Mouse (Mus musculus): ENCODE data around the gene 4933414I15Rik. TPM values are rescaled to one million over a fixed set of nuclear protein-coding genes. Genes with fewer than 3 reads are reported as not detected.
A peak's percentile ranks its signal among the peaks of the same experiment; 100 is the strongest.

Gene 4933414I15Rik
- polyA plus RNA-seq, 1 experiment from 2014 or later = not detected

DNA sequence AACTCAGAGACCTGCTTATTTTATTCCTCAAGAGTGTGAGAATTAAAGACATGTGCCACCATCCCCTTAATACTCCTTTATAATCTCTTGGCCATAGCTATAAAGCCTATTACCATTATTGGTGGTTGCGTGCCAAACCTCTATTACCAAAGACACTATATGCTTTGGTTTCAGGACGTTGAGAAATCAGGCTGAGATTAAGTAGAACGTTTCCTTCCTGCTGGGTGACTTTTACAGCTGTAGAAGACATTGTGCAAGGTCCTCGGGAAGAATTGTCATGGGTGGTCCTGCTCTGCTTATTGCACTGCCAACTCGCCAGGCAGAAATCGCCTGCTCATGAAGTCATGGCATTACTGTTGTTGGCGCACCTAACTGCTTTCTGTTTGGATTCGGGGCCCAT, 5.1 kb downstream of the 4933414I15Rik start:
- Histone ChIP-seq H3K4me3 (ENCODE audit: low read length) (no peak overlapping the region), H3K9ac (ENCODE audit: low read depth, low read length) (no peak overlapping the region), H3K4me2 (ENCODE audit: low read length) (no peak overlapping the region), H3K9me3 (ENCODE audit: control insufficient read depth, low read length) (no peaks in the 10 kb centered on the region), H3K4me1 (ENCODE audit: control insufficient read depth, insufficient read depth, low read depth, low read length) (no peaks in the 10 kb centered on the region), H3K27ac (ENCODE audit: low read depth, low read length) (no peak overlapping the region), H3K36me3 (ENCODE audit: control insufficient read depth, insufficient read depth, low read length) (no peaks in the 10 kb centered on the region), H3K27me3 (replicated peaks; ENCODE audit: control insufficient read depth, insufficient read depth, low read length) (no peaks in the 10 kb centered on the region)
- no peak for ATAC-seq
- WGBS = 82% methylated on average over 8 of the region's 8 CpGs

DNA sequence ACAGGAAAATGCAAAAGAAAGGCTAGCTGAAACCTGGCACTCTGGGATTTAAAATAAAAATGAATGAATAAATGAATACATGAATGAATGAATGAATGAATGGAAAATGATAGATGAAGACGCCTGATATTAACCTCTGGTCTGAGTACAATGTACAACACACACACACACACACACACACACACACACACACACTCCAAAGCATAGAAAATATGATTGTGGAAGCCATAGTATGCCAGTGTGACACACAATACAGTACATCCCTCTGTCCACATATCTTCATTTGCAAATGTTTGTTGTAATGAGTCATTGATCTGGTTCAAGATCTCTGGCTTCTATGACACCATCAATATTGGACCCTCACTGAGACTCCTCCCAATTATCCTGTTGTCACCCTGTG, 11.5 kb downstream of the 4933414I15Rik start:
- no peak overlapping the region; the same call in 1 of the 2 replicates for H3K4me3 ChIP-seq (ENCODE audit: low read length)
- H3K4me1 ChIP-seq (ENCODE audit: control insufficient read depth, insufficient read depth, low read depth, low read length) = peaks cover 5% of the 10 kb centered on the region
- WGBS = 64% methylated on average over 1 of the region's 1 CpGs
- peak; percentile 43 for ATAC-seq
- H3K9me3 ChIP-seq (ENCODE audit: control insufficient read depth, low read length) = no peaks in the 10 kb centered on the region
- H3K27ac ChIP-seq (ENCODE audit: low read depth, low read length) = peak overlapping the region; percentile 64
- H3K27me3 ChIP-seq (replicated peaks; ENCODE audit: control insufficient read depth, insufficient read depth, low read length) = no peaks in the 10 kb centered on the region
- peak overlapping the region; percentile 88 for H3K4me2 ChIP-seq (ENCODE audit: low read length)
- H3K36me3 ChIP-seq (ENCODE audit: control insufficient read depth, insufficient read depth, low read length) = no peaks in the 10 kb centered on the region
- no peak overlapping the region for H3K9ac ChIP-seq (ENCODE audit: low read depth, low read length)

DNA sequence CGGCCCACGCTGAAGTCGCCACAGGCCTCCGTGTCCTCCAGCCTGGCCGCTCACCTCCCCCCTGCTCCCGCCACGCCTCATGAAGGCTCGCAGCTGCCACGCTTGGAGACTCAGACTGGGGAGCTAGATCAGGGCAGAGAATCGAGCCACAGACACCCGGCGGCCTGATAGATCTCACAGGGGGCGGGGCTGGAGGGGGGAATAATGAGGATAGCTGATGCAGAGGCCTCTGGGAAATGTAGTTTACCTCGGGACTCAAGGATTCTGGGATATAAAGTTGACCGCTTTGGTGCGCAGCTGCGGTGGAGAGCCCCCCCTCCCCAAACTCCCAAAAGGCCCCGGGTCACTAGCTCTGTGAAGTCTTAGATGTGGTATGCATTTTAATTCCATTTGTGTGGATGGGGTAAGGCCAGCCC, 12.1 kb downstream of the 4933414I15Rik start, which contains the start of gene Zfp354b:
TSS of gene Zfp354b (minus strand) at position 183 of the 416 bp plus-strand sequence.
- peak within 1 kb of the TSS; percentile 60 for H3K4me3 ChIP-seq (ENCODE audit: low read length)
- H3K9ac ChIP-seq (ENCODE audit: low read depth, low read length) = peak within 1 kb of the TSS; percentile 76
- peak within 1 kb of the TSS; percentile 88 for H3K4me2 ChIP-seq (ENCODE audit: low read length)
- ATAC-seq = peak; percentile 96
- no peaks in the 10 kb centered on the region for H3K27me3 ChIP-seq (replicated peaks; ENCODE audit: control insufficient read depth, insufficient read depth, low read length)
- H3K27ac ChIP-seq (ENCODE audit: low read depth, low read length) = peak within 1 kb of the TSS; percentile 86
- 0% methylated on average over 18 of the region's 18 CpGs for WGBS
- no peaks in the 10 kb centered on the region for H3K9me3 ChIP-seq (ENCODE audit: control insufficient read depth, low read length)
- no peaks in the 10 kb centered on the region for H3K36me3 ChIP-seq (ENCODE audit: control insufficient read depth, insufficient read depth, low read length)
- H3K4me1 ChIP-seq (ENCODE audit: control insufficient read depth, insufficient read depth, low read depth, low read length) = peaks cover 5% of the 10 kb centered on the region

DNA sequence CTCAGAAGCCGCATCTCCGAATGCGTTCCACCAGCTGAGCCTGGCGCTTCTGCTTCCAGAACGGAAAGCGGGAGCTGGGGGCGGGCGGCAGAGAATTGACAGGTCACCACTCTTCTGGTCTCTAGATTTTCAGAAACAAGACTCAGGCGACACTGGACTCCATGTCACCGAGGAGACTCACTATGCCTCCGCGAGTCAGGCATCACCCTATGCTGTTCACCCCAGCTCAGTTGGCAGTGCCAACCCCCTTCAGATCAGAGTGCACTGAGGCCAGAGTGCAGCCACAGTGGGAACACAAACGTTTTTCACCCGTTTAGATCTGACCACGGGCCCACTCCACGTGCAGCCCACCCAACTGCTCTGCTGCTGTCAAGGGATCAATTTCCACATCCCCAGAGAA, 12.5 kb downstream of the 4933414I15Rik start:
- WGBS = 2% methylated on average over 16 of the region's 16 CpGs
- Histone ChIP-seq H3K27ac (ENCODE audit: low read depth, low read length) (peak overlapping the region; percentile 86), H3K4me2 (ENCODE audit: low read length) (peak overlapping the region; percentile 88), H3K4me3 (ENCODE audit: low read length) (peak overlapping the region; percentile 60), H3K36me3 (ENCODE audit: control insufficient read depth, insufficient read depth, low read length) (no peaks in the 10 kb centered on the region), H3K9ac (ENCODE audit: low read depth, low read length) (peak overlapping the region; percentile 76), H3K9me3 (ENCODE audit: control insufficient read depth, low read length) (no peaks in the 10 kb centered on the region), H3K4me1 (ENCODE audit: control insufficient read depth, insufficient read depth, low read depth, low read length) (peaks cover 5% of the 10 kb centered on the region), H3K27me3 (replicated peaks; ENCODE audit: control insufficient read depth, insufficient read depth, low read length) (no peaks in the 10 kb centered on the region)
- peak; percentile 72 for ATAC-seq

DNA sequence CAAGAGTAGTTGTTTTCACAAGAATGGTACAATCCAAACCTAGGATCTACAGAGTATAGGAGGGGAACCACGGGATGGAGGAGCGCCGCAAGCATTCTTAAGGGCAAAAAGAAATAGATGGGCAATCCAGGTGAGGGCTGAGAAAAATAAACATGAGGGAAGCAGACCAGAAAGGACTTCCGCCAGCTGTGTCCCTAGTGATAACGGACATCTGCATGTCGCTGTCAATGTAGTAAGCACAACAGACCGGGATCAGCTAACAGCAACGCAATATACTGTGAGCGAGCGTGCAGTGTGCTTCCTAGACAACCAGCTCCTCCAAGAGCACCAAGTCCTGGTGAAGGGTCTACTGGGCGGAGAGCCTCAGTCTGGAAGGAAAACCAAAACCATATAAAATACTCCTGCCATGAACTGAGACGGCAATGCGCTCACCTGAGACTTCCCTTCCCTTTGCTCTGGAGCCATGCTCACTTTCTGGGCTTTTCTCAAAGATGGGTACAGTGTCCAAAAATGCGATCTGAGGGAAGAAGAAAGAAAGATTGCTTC, 13.0 kb downstream of the 4933414I15Rik start:
- H3K36me3 ChIP-seq (ENCODE audit: control insufficient read depth, insufficient read depth, low read length) = no peaks in the 10 kb centered on the region
- H3K27me3 ChIP-seq (replicated peaks; ENCODE audit: control insufficient read depth, insufficient read depth, low read length) = no peaks in the 10 kb centered on the region
- peak overlapping the region; percentile 88 for H3K4me2 ChIP-seq (ENCODE audit: low read length)
- peaks cover 5% of the 10 kb centered on the region for H3K4me1 ChIP-seq (ENCODE audit: control insufficient read depth, insufficient read depth, low read depth, low read length)
- H3K9me3 ChIP-seq (ENCODE audit: control insufficient read depth, low read length) = no peaks in the 10 kb centered on the region
- 19% methylated on average over 14 of the region's 14 CpGs for WGBS
- no peak for ATAC-seq
- peak overlapping the region; percentile 60 for H3K4me3 ChIP-seq (ENCODE audit: low read length)
- peak overlapping the region; percentile 86 for H3K27ac ChIP-seq (ENCODE audit: low read depth, low read length)
- H3K9ac ChIP-seq (ENCODE audit: low read depth, low read length) = peak overlapping the region; percentile 76

DNA sequence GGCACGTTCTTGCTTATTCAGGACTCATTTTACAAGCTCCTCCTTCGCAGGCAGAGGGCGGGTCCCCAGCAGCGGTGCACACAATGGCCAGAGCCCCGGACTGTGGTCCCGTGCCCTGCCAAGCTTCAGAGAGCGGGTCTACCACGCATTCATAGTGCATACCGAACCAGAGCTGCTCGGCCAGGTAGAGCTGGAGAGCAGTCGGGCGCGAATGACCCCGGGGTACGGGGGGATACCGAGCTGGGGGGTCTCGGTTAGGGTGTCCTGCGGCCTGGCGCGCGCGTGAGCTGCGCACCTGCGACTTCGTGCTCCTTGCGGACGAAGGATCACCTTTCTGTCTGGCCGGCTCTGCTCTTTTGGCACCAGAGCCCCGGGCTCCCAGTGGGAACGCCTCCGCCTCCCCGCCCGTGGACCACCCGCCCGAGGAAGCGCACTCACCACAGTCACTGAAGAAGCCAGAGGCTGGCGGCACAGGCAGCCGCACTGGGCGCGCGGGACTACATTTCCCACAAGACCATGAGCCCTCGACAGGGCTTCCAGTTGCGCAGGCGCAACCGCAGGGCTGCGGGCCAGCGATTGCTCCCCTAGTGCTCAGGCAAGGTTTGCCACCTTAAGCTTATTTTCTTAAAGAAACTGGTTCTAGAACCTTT, 27.8 kb downstream of the 4933414I15Rik start, which contains the start of gene Zfp2:
TSS of gene Zfp2 (minus strand) at position 495 of the 650 bp plus-strand sequence.
- ATAC-seq = peak; percentile 98
- no peaks in the 10 kb centered on the region for H3K27me3 ChIP-seq (replicated peaks; ENCODE audit: control insufficient read depth, insufficient read depth, low read length)
- H3K9ac ChIP-seq (ENCODE audit: low read depth, low read length) = peak within 1 kb of the TSS; percentile 95
- H3K4me2 ChIP-seq (ENCODE audit: low read length) = peak within 1 kb of the TSS; percentile 47
- peaks cover 7% of the 10 kb centered on the region for H3K4me1 ChIP-seq (ENCODE audit: control insufficient read depth, insufficient read depth, low read depth, low read length)
- H3K9me3 ChIP-seq (ENCODE audit: control insufficient read depth, low read length) = peaks cover 19% of the 10 kb centered on the region
- H3K36me3 ChIP-seq (ENCODE audit: control insufficient read depth, insufficient read depth, low read length) = peaks cover 18% of the 10 kb centered on the region
- WGBS = 0% methylated on average over 47 of the region's 47 CpGs
- peak within 1 kb of the TSS; percentile 91 for H3K4me3 ChIP-seq (ENCODE audit: low read length)
- H3K27ac ChIP-seq (ENCODE audit: low read depth, low read length) = peak within 1 kb of the TSS; percentile 95

DNA sequence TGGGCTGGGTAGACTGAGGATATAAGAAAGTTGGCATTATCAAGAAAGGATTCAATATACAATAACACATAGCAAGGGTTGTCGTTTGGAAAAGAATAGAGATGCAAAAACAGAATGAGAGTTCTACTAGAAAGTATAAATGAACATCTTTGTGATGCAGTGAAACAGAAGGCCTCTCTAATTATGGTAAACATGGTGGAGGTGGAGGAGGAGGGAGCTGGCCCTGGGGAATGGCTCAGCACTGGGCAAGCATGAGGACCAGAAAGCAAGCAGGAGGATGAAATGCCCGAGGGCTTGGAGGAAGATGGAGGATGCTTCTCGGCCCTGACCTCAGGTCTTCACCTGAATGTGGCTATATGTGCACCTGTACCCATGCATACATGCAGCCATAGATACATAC, 29.1 kb downstream of the 4933414I15Rik start:
- no peak for ATAC-seq
- Histone ChIP-seq H3K4me2 (ENCODE audit: low read length) (peak overlapping the region; percentile 47; the same call in 1 of the 2 replicates), H3K36me3 (ENCODE audit: control insufficient read depth, insufficient read depth, low read length) (peaks cover 31% of the 10 kb centered on the region), H3K4me1 (ENCODE audit: control insufficient read depth, insufficient read depth, low read depth, low read length) (peaks cover 7% of the 10 kb centered on the region), H3K27me3 (replicated peaks; ENCODE audit: control insufficient read depth, insufficient read depth, low read length) (no peaks in the 10 kb centered on the region), H3K27ac (ENCODE audit: low read depth, low read length) (no peak overlapping the region), H3K9me3 (ENCODE audit: control insufficient read depth, low read length) (peaks cover 26% of the 10 kb centered on the region), H3K4me3 (ENCODE audit: low read length) (no peak overlapping the region), H3K9ac (ENCODE audit: low read depth, low read length) (no peak overlapping the region)
- 94% methylated on average over 3 of the region's 3 CpGs for WGBS

DNA sequence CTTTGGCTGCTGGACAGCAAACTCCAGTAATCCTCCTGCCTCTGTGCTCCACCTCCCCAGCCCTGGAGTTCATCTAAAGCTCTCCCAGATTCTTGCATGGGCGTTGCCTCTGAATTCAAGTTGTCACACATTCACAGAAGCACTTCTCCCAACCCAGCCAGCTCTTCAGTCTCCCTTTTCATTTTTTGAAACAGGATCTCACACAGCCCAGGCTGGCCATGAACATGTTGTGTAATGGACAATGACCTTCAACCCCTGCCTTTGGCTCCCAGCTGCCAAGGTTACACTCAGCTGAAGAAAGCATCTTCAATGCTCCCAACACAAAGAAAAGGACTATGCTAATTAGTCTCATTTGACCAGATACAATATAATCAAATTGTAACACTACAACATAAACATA, 30.3 kb downstream of the 4933414I15Rik start:
- Histone ChIP-seq H3K4me2 (ENCODE audit: low read length) (no peak overlapping the region), H3K9ac (ENCODE audit: low read depth, low read length) (no peak overlapping the region), H3K9me3 (ENCODE audit: control insufficient read depth, low read length) (peaks cover 29% of the 10 kb centered on the region), H3K4me1 (ENCODE audit: control insufficient read depth, insufficient read depth, low read depth, low read length) (peaks cover 7% of the 10 kb centered on the region), H3K4me3 (ENCODE audit: low read length) (no peak overlapping the region), H3K27me3 (replicated peaks; ENCODE audit: control insufficient read depth, insufficient read depth, low read length) (no peaks in the 10 kb centered on the region), H3K27ac (ENCODE audit: low read depth, low read length) (no peak overlapping the region), H3K36me3 (ENCODE audit: control insufficient read depth, insufficient read depth, low read length) (peaks cover 43% of the 10 kb centered on the region)
- no peak for ATAC-seq
- 85% methylated on average over 1 of the region's 1 CpGs for WGBS

DNA sequence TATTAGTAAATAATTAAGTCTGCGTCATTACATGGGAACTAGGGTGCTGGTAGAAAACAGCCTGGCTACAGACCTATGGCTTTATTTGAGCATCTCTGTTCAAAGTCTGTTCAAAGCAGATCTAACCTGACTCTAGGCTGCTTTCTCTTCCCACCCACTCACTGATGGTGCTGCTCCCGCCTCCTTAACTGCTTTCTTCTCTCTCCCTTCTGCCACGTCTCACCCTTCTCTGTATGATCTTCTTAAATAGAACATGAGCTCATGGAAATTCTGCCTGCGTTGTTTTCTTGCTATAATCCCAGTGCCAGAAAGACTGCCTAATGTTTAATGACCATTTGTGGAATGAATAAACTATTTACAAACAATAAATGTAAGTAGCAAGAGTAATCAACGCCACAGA, 35.4 kb downstream of the 4933414I15Rik start:
- peaks cover 92% of the 10 kb centered on the region for H3K36me3 ChIP-seq (ENCODE audit: control insufficient read depth, insufficient read depth, low read length)
- no peak overlapping the region for H3K4me2 ChIP-seq (ENCODE audit: low read length)
- peaks cover 57% of the 10 kb centered on the region for H3K9me3 ChIP-seq (ENCODE audit: control insufficient read depth, low read length)
- no peak for ATAC-seq
- H3K9ac ChIP-seq (ENCODE audit: low read depth, low read length) = no peak overlapping the region
- no peaks in the 10 kb centered on the region for H3K27me3 ChIP-seq (replicated peaks; ENCODE audit: control insufficient read depth, insufficient read depth, low read length)
- no peak overlapping the region for H3K27ac ChIP-seq (ENCODE audit: low read depth, low read length)
- H3K4me1 ChIP-seq (ENCODE audit: control insufficient read depth, insufficient read depth, low read depth, low read length) = no peaks in the 10 kb centered on the region
- H3K4me3 ChIP-seq (ENCODE audit: low read length) = no peak overlapping the region
- 92% methylated on average over 5 of the region's 5 CpGs for WGBS

Measured in hindbrain, embryonic 16.5 days (tissue).